16 mouse cellular contexts compared by ENCODE assay signal in the genomic region with DNA sequence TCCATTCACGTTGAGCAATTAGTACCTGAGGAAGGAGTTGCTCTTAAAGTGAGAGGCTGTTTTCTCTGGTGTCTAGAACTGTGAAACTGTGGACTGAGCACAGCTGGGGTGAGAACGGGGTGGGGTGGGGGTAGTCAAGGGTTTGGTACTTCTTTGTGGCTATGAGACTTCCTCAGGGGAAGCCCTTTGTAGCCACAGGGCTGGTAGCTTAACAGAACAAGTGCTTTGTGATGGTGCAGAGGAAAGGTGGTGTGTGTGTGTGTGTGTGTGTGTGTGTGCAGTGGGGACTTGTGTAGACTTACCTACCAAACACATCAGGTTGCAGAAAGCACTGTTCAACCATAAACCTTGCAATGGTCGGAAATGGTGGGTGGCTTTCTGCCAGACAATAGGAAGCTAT. TPM values are rescaled to one million over a fixed set of nuclear protein-coding genes. Genes with fewer than 3 reads are reported as not detected.
DNase-seq lines count a peak whose midpoint lies in the region; ATAC-seq and TF ChIP-seq lines count a peak whose summit lies in the region.
"Had no signal": no experiment of that assay in that cellular context is flagged by ENCODE, and none has a peak within 500 bp of the region (broad histone marks: within the 10 kb centered on the region; RNA-seq: fewer than 3 reads in every experiment).

No protein-coding gene starts in this region.

- no peaks in the 10 kb centered on the region for H3K36me3 ChIP-seq in forebrain, embryonic 12.5 days (replicated peaks)
- H3K36me3 ChIP-seq in forebrain, embryonic 11.5 days (ENCODE audit: control insufficient read depth, insufficient read depth, low read length) = no peaks in the 10 kb centered on the region
- no peaks in the 10 kb centered on the region for H3K36me3 ChIP-seq in ES-E14 (ENCODE audit: control insufficient read depth, insufficient read depth, low read length, poor library complexity, severe bottlenecking)
- no peaks in the 10 kb centered on the region for H3K36me3 ChIP-seq in hindbrain, embryonic 10.5 days
- H3K36me3 ChIP-seq: embryonic facial prominence, embryonic 13.5 days; midbrain, embryonic 13.5 days had no signal

- H3K27ac ChIP-seq in forebrain, embryonic 12.5 days = 0 out of 2 replicates have a peak overlapping the region, but pooled peaks have one; percentile 25
- H3K27ac ChIP-seq in forebrain, embryonic 11.5 days (ENCODE audit: low read depth, low read length) = no peak overlapping the region
- no peak overlapping the region for H3K27ac ChIP-seq in ES-E14 (ENCODE audit: insufficient read depth, low read depth, low read length, poor library complexity, severe bottlenecking)
- no peak overlapping the region for H3K27ac ChIP-seq in hindbrain, embryonic 10.5 days
- H3K27ac ChIP-seq: embryonic facial prominence, embryonic 13.5 days; layer of hippocampus, adult 2 months had no signal

- no peaks in the 10 kb centered on the region for H3K27me3 ChIP-seq in forebrain, embryonic 12.5 days
- H3K27me3 ChIP-seq in forebrain, embryonic 11.5 days (ENCODE audit: control insufficient read depth, insufficient read depth, low read length) = no peaks in the 10 kb centered on the region
- no peaks in the 10 kb centered on the region for H3K27me3 ChIP-seq in hindbrain, embryonic 10.5 days (ENCODE audit: insufficient read depth, poor library complexity, severe bottlenecking)
- H3K27me3 ChIP-seq: embryonic facial prominence, embryonic 13.5 days; midbrain, embryonic 13.5 days had no signal

- in situ Hi-C loops in ES-E14 (cut with MboI; ENCODE audit: low sequenced_read_pairs in 2 of 2, unreplicated experiment in 2 of 2) = no loop called here

- H3K9me3 ChIP-seq in forebrain, embryonic 12.5 days = no peaks in the 10 kb centered on the region
- H3K9me3 ChIP-seq in forebrain, embryonic 11.5 days (ENCODE audit: control insufficient read depth, low read length) = no peaks in the 10 kb centered on the region
- H3K9me3 ChIP-seq in ES-E14 (ENCODE audit: control insufficient read depth, insufficient read depth, low read depth, low read length) = no peaks in the 10 kb centered on the region
- no peaks in the 10 kb centered on the region for H3K9me3 ChIP-seq in hindbrain, embryonic 10.5 days
- H3K9me3 ChIP-seq: embryonic facial prominence, embryonic 13.5 days; midbrain, embryonic 13.5 days had no signal

- peak; percentile 33; the same call in 1 of the 2 replicates for ATAC-seq in forebrain, embryonic 12.5 days (ENCODE audit: low FRiP score)
- no peak for ATAC-seq in forebrain, embryonic 11.5 days (replicated peaks; ENCODE audit: low FRiP score)
- peak; percentile 94 for ATAC-seq in megakaryocyte, adult 5-6 weeks (ENCODE audit: poor library complexity, severe bottlenecking)
- ATAC-seq: midbrain, embryonic 13.5 days; Patski had no signal

- H3K4me3 ChIP-seq in forebrain, embryonic 12.5 days (replicated peaks) = no peak overlapping the region
- no peak overlapping the region for H3K4me3 ChIP-seq in forebrain, embryonic 11.5 days (ENCODE audit: low read depth, low read length)
- H3K4me3 ChIP-seq in ES-E14 (ENCODE audit: insufficient read depth in 1 of 2, low read depth in 1 of 2, low read length in 2 of 2, poor library complexity in 1 of 2, severe bottlenecking in 1 of 2) = no peak overlapping the region
- no peak overlapping the region for H3K4me3 ChIP-seq in hindbrain, embryonic 10.5 days
- H3K4me3 ChIP-seq: embryonic facial prominence, embryonic 13.5 days; layer of hippocampus, adult 2 months; midbrain, embryonic 13.5 days had no signal

- H3K4me1 ChIP-seq in forebrain, embryonic 12.5 days = peaks cover 10% of the 10 kb centered on the region; the same call in 1 of the 2 replicates
- H3K4me1 ChIP-seq in forebrain, embryonic 11.5 days (replicated peaks; ENCODE audit: control insufficient read depth, insufficient read depth, low read length) = 0 out of 2 replicates have a peak, but pooled peaks cover 2% of the 10 kb centered on the region
- peaks cover 0 to 2% of the 10 kb centered on the region in 2 experiments; a peak in 1 of 4 replicates for H3K4me1 ChIP-seq in ES-E14 (ENCODE audit: control insufficient read depth in 2 of 2, insufficient read depth in 2 of 2, low read length in 2 of 2, poor library complexity in 1 of 2)
- peaks cover 5% of the 10 kb centered on the region; the same call in 1 of the 2 replicates for H3K4me1 ChIP-seq in hindbrain, embryonic 10.5 days (replicated peaks)
- H3K4me1 ChIP-seq: embryonic facial prominence, embryonic 13.5 days had no signal

- no peak overlapping the region for H3K9ac ChIP-seq in forebrain, embryonic 12.5 days
- no peak overlapping the region for H3K9ac ChIP-seq in forebrain, embryonic 11.5 days (ENCODE audit: low read length)
- H3K9ac ChIP-seq in ES-E14 (ENCODE audit: insufficient read depth, low read depth, low read length, poor library complexity, severe bottlenecking) = no peak overlapping the region
- H3K9ac ChIP-seq: embryonic facial prominence, embryonic 13.5 days; midbrain, embryonic 13.5 days had no signal

- WGBS in forebrain, embryonic 12.5 days = 16% methylated on average over 3 of the region's 3 CpGs
- WGBS in forebrain, embryonic 11.5 days = 19% methylated on average over 3 of the region's 3 CpGs
- 29% methylated on average over 3 of the region's 3 CpGs for WGBS in hindbrain, embryonic 10.5 days

- no peak overlapping the region for H3K4me2 ChIP-seq in forebrain, embryonic 12.5 days
- no peak overlapping the region for H3K4me2 ChIP-seq in forebrain, embryonic 11.5 days (ENCODE audit: low read depth, low read length, severe bottlenecking)
- H3K4me2 ChIP-seq: embryonic facial prominence, embryonic 13.5 days; midbrain, embryonic 13.5 days had no signal

- no peak for DNase-seq in forebrain, embryonic 11.5 days (ENCODE audit: low spot score)
- DNase-seq in ES-E14 (ENCODE audit: low read depth, low spot score) = peak; percentile 17
- peak; percentile 43 to 76 for DNase-seq in thymus, adult 18-20 months
- no peak for DNase-seq in kidney, adult 8-10 months
- no peak for DNase-seq in right cerebral cortex, postnatal 4 days
- no peak for DNase-seq in hindbrain, embryonic 10.5 days (ENCODE audit: low spot score)
- DNase-seq: adrenal gland, postnatal 36 days; cerebellum, adult 2 months; kidney, adult 18-20 months; right cerebral cortex, postnatal 14 days had no signal

TF ChIP-seq in ES-E14, 5 proteins besides CTCF, POLR2A, EP300 and RAD21:
- TF ChIP-seq ZC3H11A (IDR thresholded peaks at IDR 0.05; ENCODE audit: borderline replicate concordance, low read depth, low read length) (no peak), HCFC1 (IDR thresholded peaks at IDR 0.05; ENCODE audit: borderline replicate concordance, insufficient read depth, low read length) (no peak), CHD2 (IDR thresholded peaks at IDR 0.05; ENCODE audit: low read depth, low read length) (no peak), MAFK (IDR thresholded peaks at IDR 0.05; ENCODE audit: insufficient read depth, low read depth, low read length) (no peak), ZNF384 (IDR thresholded peaks at IDR 0.05; ENCODE audit: low read depth, low read length) (no peak)
TF ChIP-seq in ES-E14: peak in this region for 0.

RNA-seq across cellular contexts. Expression of gene Pik3cg, which starts 39.7 kb away (rescaled TPM):
- 1.00 and 1.1 TPM in 2 replicates for polyA plus RNA-seq in forebrain, embryonic 12.5 days (2016; fragmentation: Nextera tagmentation; extraction: Ambion mirVana)
- polyA plus RNA-seq in forebrain, embryonic 11.5 days (2014; fragmentation: Nextera tagmentation; extraction: Ambion mirVana) = 1.3 and 1.4 TPM in 2 replicates
- total RNA-seq in ES-E14 (2012; rRNA removed) = 0.13 TPM in 1 of 2 replicates, not detected in the other
- 122 and 129 TPM in 2 replicates for total RNA-seq in megakaryocyte, adult 5-6 weeks (2015)
- 57.3 and 67.7 TPM in 2 replicates for total RNA-seq in megakaryocyte, adult 5-6 weeks (2017)
- polyA plus RNA-seq in hindbrain, embryonic 10.5 days (2016; fragmentation: Nextera tagmentation; extraction: Ambion mirVana) = 1.00 and 1.2 TPM in 2 replicates
- polyA plus RNA-seq: Patski had no signal

Comparison
In these comparisons a context has a peak if more than half of its experiments do, and no peak if none do; other contexts are left out.
1. DNase-seq: peak in ES-E14 (single experiment) and thymus, adult 18-20 months (2 of 2); none in forebrain, embryonic 11.5 days (single experiment), kidney, adult 8-10 months (0 of 2), right cerebral cortex, postnatal 4 days (single experiment) and hindbrain, embryonic 10.5 days (single experiment).